Mouse (Mus musculus): ENCODE measurements around the gene Ctr9.

The Ctr9 gene

DNA sequence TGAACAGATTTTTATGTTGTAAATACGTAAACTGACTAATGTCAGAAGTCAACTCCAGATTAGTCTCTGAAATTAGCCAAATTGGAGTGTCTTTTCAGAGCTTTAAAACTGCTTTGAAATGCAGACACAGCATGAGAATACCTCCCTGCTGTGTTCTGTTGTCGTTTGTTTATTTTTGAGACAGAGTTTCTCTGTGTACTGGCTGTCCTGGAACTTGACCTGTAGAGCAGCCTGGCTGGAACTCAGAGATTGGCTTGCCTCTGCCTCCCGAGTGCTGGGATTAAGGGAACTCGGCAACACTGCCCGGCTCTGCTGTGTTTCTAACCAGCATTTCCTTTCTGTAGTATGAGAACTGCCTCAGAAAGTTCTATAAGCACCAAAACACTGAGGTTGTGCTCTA, 20.2 kb downstream of the Ctr9 start:
- DNase-seq = no peak

DNA sequence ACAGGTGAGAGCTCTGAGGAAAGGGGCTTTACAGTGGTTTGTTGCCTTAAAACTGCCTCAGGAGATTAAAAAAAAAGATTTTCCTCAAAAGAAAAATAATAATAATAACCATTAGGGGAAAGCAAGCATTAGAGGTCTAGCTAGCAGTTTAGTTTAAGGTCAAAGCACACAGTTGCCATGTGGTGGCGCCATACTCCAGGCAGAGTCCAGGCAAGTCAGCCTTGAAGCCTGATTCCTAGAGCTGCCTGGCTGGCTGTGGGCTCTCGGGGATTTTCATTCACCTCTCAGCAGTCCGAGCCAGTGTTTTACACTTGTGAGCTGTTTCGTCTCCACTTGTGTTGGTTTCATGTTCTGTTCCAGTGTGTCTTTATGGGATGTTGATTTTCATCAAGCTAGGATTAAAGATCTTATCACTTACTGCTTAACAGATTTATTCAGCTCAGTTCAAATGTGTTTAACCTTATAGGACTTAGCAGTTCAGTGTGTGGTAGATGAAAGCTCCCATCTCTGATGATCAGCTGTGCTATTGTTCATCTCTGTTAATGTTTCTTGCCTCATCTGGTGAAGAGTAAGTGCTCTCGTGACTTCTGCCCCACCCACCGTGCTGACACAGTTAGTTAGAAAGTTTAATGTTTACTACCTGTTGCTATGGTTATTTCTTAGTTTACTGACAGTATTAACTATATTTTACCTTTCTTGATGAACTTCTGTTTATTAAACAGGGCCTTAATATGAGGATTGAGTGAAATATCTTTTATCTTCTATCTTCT, 21.1 kb downstream of the Ctr9 start:
- peak; percentile 26 to 62 for DNase-seq

DNA sequence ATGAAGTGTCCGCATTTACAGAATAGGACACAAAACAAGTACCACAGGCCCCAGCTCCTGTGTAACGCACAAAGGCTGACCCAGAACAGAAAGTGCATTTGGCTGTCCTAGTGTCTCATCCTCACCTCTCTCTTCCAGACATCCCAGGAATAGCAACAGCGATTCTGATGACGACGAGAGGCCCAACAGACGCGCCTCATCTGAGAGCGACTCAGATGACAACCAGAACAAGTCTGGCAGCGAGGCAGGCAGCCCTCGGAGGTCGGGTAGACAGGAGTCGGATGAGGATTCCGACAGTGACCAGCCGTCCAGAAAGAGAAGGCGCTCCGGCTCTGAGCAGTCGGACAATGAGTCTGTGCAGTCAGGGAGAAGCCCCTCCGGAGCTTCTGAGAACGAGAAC, 26.5 kb downstream of the Ctr9 start:
- no peak for DNase-seq

DNA sequence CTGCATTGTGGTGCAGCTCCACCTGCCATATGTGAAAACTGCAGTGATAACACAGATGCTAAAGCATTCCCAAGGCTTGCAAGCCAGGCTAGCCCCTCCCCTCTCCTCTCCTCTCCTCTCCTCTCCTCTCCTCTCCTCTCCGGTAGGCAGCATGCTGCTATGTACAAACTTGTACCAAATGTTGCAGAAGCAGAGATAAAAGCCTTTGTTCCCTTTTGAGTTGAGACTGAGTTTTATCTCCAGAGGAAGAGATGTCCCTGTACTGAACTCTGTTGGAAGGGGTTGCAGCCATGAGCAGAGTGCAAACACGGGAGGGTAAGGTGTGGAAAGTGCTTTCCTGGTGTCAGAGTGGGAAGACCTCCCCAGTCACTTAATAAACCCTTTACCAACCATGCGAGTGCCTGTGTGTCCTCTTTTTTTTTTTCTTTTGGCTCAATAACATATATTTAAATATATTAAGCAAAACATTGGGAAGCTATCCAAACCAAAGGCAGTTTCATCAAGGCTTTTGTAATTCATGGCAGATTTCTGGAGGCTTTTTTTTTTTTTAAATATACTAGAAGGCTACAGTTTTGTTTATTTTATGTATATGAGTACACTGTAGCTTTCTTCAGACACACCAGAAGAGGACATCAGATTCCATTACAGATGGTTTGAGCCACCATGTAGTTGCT, 27.4 kb downstream of the Ctr9 start:
- DNase-seq = no peak

DNA sequence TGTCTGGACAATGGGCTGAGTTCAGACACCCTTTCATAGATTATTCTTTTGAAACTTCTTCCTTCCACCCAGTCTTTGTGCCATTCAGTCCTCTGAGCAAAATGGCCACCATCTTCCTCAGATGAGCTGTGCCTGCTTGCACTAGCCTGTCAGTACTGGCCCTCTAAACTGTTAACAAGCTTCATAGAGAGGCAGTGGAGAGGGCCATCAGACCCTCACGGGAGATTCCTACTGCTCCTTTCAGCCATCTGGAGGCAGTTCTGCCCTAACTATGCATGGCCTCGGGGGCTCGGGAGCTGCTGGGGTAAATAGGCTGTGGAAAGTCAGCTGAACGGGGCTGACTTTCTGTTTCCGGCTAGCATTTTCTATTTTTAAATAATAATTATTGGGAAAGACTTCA, 30.8 kb downstream of the Ctr9 start:
- no peak for DNase-seq

DNA sequence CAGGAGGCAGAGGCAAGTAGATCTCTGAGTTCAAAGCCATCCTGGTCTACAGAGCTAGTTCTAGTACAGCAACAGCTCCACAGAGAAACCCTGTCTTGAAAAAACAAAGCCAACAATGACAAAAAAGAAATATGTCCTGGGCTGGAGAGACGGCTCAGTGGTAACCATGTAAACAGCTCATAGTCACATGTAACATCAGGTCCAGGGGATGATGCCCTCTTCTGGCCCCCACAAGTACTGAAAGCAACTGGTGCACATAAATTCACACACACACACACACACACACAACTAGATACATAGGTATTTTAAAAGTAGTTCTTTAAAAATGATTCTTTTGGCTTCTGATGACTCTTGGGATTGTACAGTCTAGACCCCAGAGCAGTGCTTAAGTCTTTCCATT, 34.2 kb downstream of the Ctr9 start:
- no peak for DNase-seq

DNA sequence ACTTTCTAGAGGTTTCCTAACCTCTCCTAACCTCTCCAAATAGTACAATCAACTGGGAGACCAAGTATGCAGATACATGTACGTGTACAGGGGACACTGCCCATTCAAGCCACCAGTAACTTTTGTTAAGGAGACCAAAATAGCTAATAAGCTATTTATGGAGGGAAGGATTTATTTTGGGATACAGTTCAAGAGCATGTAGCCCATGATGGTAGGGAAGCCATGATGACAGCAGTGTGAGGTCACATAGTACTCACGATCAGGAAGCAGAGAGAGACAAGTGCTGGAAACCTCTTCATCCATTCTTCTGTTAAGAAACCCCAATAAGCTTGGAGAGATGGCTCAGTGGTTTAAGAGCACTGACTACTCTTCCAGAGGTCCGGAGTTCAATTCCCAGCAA, 39.4 kb downstream of the Ctr9 start:
- no peak for DNase-seq

DNA sequence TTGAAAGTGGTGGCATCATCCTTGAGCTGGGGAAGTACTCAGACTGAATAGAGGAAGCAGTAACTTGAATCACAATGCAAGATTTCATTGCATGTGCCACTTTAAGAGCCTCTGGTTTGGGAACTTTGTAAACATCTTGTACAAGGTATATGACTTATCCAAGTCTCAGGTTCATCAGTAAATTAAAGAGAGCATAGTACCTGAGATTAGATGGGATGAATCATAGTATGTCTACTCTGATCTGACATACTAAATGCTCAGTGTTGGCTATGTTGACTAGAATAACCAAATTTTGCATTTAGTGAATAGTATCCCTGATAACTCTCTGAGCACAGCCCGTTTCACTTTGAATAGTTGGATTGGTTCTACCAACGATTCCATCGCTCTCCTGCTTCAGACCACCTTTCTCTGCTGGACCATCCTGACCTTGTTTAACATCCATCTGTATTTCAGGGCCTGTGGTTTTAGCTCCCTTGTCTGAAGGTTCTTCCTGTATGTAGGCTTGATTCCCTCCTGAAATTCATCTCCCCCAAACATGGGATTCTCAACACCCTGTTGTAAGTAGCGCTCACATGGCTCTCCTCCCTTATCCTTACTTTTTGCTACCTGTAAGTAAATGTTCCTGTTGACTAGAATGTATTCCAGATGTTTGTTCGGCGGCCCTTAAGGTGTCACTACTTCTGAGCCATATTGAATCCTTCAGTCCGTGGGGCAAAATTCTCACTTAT, 40.9 kb downstream of the Ctr9 start:
- no peak for DNase-seq

DNA sequence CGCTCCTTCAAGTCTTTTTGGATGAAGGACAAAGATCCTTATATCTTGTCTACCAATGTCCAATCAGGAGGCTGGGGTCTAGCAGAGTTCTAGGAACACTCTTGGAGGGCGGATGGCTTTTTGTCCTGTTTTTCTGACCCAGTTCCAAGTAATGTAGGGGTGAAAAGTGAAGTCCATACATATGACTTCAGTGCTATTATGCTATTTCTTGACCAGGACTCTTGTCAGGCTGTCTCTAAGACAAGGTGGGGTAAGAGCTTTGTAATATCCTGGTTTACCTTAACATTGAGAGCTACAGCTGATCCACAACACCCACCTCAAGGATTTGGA, 41.4 kb downstream of the Ctr9 start:
- no peak for DNase-seq

DNA sequence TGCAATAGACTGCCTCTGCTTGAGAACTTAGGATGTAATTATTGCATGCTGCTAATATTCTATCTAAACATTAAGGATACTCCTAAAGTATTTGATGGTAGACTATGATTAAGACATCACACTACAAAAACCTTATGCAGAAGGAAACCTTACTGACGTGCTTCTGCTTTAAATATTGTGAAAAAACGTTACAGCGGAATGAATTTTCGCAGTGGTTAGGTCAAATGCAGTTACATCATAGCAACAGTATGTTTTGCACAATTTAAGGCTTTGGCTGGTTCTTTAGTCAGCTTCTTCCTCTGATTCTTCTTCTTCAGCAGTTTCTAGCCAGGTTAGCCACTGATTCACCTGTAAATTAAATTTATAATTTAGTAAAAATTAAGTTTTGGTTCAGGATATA, 43.7 kb downstream of the Ctr9 start:
- no peak for DNase-seq

DNA sequence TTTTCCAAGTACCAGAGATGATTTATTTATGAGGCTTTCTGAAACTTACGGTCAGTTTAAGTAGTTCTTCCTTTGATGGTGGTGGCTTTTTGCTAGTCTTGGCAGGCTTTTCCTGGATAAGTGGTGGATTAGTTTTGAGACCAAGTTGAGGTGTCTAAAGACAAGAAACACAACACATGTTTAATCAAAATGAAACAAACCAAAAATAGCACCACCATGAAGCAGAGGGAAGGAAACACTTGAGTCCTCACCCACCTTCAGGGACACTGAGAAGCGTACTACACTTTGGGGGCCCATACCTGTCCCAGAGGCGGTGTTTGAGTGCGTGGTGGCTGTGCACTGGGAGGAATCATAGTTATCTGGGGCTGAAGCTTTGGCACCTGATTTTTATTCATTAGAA, 46.5 kb downstream of the Ctr9 start:
- no peak for DNase-seq

DNA sequence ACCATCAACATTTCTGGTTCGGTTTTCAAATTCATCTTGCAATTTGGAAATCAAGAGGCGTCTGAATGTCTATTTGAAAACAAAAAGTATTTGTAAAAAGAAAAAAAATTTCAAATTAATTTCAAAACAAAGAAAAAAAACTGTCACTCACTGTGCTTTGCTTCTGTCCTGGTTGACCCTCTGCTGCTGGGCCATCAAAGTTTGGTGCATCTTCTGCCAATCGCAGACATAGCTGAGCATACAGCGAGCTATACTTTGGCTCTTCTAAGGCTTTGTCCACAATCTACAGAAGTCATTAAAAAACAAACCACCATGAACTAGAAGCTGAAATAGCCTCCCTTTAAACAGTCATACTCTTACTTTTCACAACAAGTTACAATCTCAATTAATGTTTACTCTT, 49.5 kb downstream of the Ctr9 start:
- DNase-seq = no peak

DNA sequence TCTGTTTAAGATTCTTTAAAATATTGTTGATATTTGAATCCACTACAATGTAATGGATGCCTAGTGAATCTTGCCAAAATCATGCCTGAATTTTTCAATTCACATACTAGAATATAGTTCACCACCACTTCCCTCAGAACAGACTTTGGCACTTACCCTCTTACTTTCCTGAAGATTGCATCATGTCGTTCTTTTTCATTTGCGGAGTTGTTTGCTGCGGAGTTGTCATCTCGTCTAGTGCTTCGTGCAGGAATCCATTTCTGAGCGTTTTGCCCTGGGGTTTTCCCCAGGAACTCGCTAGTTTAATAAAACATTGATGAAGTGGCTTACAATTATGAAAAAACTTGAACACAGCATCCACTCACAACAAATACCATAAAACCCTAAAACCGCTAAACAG, 51.3 kb downstream of the Ctr9 start:
- no peak for DNase-seq

DNA sequence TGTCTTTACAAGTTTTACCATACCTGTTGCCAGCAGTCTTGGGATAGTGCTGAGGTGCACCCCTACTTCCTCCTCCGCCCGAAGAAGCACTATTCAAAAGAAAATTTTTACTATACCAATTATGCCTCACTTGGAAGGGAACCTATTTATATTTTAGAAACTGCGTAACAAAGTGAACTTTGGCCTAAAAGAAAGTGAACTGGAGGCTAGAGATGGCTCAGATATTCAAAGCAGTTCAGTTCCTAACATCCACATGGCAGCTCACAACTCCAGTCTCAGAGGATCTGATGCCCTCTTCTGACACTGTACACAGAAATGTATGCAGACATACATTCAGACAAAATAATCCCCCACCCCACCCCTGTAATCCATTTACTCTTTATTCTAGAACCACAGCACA, 52.1 kb downstream of the Ctr9 start:
- no peak for DNase-seq

DNA sequence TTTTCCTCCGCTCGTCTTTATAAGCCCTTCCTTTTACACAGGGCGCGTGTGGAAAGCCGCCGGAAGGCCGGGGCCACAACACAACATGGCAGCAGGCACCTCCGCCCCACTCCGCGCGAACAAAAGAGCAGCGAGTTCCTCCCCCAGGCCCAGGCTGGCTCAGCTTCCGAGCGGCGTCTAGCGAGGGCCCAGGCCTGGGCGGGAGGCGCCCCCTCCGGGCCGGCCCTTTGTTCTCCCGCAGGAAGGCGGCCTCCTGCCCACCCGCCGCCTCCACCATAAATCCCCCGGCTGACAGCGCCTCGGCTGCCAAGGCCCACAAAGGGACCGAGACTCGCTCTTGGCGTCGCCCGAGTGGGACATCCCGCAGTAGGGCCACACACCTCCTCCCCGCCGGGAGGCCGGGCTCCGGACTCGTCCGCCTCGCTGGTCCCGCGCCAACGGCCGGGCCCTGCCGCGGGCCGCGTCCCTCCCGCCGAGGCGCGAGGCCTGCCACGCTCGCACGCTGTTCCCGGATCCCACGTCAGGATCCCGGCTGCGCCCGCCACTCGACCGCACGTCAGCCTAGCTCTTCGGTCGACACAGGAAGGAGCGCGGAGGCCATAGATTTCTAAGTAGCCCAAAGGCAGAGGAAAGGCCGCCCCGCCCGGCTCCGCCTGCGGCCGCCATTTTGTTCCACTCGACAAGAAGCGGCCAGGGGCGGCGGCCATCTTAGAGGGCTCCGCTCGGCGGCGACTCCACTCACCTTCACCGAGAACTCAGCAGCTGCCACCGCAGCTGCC, 53.5 kb downstream of the Ctr9 start:
- DNase-seq = peak; percentile 80 to 82

DNA sequence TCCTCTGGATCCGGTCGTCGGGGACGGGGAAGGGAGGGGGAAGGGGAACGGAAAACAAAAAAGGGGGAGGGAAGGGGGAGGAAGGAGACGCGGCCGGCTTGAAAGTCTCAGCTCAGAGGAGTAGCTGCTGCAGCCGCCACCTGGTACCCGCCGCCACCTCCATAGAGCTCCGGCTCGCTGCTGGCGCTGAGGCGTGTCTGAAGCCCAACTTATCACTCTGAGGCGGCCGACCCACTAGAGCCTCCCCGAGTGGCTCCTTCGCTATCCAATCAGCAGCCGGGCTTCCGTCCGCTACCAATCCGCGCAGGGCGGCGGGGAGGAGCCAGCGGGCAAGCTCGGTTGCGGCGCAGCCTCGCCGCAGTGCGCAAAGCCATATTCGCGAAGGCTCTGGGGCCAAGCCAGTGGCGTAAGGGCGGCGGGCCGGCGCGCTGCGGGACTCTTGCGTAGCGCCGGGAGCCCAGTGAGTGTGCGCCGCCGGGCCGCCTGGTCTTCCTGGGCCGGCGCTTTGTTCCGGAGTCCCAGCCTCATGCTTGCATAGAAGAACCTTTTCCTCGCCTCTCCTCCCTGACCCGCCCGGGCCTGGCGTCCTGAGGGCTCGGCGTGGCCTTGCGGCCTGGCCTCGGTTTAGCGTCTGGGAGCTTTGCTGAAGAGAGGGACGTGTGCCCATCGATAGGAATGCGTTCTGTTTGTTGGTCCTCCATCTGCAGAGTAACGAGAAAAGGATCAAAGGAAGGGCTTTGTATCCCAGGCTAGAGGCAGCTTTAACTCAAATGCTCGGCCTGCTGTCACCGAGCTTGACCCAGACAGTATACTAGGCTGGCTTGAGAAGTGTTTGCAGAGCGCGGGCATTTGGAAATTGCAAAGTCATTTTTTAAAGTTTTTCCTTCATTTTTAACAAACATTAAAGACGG, 54.3 kb downstream of the Ctr9 start, which contains the start of gene Eif4g2:
TSS of gene Eif4g2 (minus strand) at position 209 of the 911 bp plus-strand sequence.
- peak; percentile 95 to 99 for DNase-seq

DNA sequence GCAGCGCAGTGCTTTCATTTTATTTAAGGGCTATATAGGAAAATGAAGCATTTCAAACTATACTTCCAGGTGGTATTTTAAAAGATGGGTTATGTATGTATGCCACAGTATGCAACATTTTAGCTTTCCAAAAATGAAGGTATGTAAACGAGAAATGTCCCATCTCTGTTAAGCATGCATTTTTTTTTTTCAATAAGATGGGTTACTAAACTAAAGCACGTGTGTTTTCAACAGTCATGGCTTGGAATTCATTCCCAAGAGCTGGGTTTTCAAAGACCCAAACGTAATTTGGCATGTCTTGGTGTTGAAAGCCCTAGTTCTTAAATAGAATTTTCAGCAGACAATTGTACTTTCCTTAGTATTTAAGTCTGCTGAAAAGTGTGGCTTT, 55.0 kb downstream of the Ctr9 start:
- no peak for DNase-seq

DNA sequence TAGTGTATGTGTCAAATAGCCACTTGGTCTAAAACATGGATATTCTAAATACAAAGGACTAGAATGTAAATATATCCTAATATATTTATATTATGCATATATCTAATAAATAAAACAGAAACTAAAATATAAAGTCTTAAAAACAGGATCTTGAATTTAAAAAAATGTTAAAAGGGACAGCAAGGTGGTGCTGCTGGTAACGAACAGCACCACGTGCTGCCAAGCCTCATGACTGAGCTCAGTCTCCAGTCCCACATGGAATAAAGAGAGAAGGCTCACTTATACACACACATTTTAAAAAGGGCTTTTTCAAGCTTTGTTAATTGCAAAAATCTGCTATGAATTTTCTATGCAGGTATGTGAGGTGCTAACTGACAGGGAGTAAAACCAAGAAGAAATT, 55.7 kb downstream of the Ctr9 start:
- no peak for DNase-seq

DNA sequence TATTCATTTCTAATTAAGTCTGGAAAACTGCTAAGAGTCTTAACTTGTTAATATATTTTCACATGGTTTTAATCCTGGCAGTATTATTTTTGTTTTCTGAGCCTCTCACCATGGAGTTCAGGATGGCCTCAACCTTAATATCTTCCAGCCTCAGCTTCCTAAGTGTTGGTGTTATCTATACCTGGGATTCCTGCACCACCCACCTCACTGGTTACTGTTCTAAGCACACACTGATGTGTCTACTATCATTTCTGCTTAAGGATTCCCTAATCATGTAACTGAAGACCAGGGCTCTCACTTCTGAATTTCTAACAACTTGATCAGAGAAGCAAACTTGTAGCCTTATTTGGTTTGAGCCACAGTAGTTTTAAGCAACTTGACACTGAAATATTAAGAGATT, 56.4 kb downstream of the Ctr9 start:
- DNase-seq = no peak

DNA sequence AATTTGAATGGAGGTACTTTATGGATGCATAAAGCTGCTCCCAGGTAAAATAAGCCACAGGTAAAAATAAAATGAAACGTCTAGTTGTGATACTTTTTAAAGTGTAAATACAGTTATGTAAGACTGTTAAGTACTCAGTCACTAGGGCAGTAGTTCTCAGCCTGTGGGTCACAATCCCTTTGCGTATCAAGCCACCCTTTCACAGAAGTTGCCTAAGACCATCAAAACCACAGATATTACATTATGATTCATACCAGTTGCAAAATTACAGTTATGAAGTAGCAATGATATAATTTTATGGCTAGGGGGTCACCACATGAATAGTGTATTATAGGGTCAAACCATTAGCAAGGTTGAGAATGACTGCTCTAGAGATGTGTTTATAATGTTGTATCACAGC, 66.4 kb downstream of the Ctr9 start:
- DNase-seq = no peak

DNA sequence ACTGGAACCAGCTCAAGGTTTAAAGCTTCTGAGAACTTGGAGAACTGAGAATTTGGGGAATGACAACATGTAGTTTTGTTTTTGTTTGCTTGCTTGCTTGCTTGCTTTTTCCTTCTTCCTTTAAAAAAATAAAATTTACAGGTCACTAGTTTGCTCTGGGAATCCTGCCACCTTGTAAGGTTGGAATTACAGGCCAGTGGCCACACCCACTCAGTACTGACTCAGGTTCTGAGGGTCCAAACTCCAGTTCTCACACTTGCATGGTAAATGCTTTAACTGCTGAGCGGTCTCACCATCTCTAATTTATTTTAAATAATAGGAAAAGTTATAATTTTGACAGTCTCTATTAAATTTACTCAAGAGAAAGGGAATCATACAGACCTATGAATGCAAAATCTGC, 69.4 kb downstream of the Ctr9 start:
- DNase-seq = no peak
